Mouse (Mus musculus) small intestine, adult 2 months (tissue): Measurements from ENCODE around the gene Ccdc106.

Experiments
- CTCF ChIP-seq: fragments of 200-500 bp; IDR thresholded peaks from 2 replicates; pipeline ENCODE4 v1.5.1; 2012; ENCODE audit warnings: low read depth, mild to moderate bottlenecking, control low read depth, inconsistent platforms, low read length, moderate library complexity, mixed read lengths; ENCODE audit not compliant: insufficient replicate concordance, insufficient read length; ENCODE audit errors: extremely low read depth
- POLR2A ChIP-seq: fragments of 200-500 bp; IDR thresholded peaks from 2 replicates; pipeline ENCODE4 v1.6.1; 2012; ENCODE audit warnings: low read depth, mild to moderate bottlenecking, control low read depth, inconsistent platforms, low read length, moderate library complexity

GRCm38 (mm10) chr7:5073586-5073985 is 53.2 kb downstream of the Ccdc106 start:
- no peak for TF ChIP-seq CTCF
- TF ChIP-seq POLR2A: no peak
